Mouse (Mus musculus): ENCODE measurements around the gene Olfr980.
"Not testable (repeated sequence)": the region's sequence is repeated elsewhere in the genome, so short reads cannot be mapped to it uniquely, and the experiment has no call there.

Gene Olfr980

GRCm38 (mm10) chr9:40009482-40009881 is at the start of gene Olfr980:
Gene Olfr980, minus strand, starts transcription at chr9:40009582.
- no peak for DNase-seq

- no peak for DNase-seq
These were observed 40.8 kb upstream of the Olfr980 start for GRCm38 (mm10) chr9:40050138-40050537.

- no peak for DNase-seq
These were observed 11.8 kb upstream of the Olfr980 start, which contains the start of gene Olfr981 for GRCm38 (mm10) chr9:40021164-40021563. Gene Olfr981, plus strand, starts transcription at chr9:40021464.

DNA sequence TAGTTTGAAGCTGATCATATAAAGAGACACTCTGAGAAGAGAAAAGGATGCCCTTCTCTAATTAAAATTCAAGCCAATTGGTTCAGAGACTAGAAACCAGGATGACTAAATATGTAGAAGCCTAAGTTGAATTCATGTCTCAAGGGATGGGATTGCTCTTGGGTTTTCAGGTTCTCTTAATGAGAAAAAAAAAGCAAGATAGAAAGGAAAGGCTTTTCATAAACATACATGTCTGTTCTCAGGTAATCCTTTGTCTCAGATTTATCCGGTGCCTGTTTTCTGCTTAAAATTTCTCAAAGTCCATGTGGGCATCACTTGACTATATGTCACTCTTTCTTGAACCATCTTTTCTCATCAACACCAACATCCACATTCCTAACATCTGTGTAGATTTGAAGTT is 6.0 kb downstream of the Olfr980 start, which contains the start of gene Olfr979:
Gene Olfr979 (minus strand): TSS at position 101 of the 400 bp plus-strand sequence.
- DNase-seq = no peak

DNA sequence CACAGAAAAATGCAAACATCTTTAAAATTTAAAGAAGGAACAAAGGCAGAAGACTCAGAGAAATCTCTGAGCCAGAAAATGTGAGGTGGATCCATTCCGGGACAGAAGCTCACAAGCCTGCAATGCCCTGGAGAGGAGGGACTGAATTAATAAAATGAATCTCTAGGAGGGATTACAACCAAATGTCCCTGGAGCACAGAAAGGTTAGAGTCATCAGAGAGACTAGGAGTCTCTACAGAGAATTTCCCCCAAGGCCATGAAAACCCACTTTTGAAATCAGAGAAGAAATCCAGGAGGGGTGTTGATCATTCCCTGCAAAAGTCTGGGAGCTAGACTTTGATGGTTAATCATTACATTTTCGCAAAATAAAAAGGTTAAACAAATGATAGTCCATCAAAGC is 17.6 kb downstream of the Olfr980 start, which contains the start of gene Olfr978:
Gene Olfr978 (plus strand): TSS at position 301 of the 400 bp plus-strand sequence.
- DNase-seq = no peak

- DNase-seq = not testable (repeated sequence)
These were observed 32.7 kb downstream of the Olfr980 start for GRCm38 (mm10) chr9:39976581-39977145.

DNA sequence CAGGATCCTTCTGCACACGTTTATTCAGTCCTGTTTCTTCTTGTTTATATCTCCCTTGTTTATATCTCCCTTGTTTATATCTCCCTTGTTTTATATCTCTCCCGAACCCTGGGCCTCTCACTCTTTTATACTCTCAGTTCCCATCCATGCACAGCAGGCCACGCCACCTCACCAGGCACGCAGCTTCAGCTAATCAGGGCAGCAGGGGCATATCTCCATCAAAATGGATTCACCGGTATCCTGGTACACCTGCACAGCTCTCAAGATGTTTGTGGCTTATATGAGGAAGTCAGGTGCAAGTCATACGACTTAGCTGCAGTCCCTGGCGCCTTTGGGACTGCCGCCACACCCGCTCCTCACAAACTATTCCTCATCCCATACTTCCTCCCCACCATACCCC is 48.3 kb downstream of the Olfr980 start, which contains the start of gene Olfr976:
Gene Olfr976 (minus strand): TSS at position 101 of the 400 bp plus-strand sequence.
- not testable (repeated sequence) for DNase-seq
